Mouse (Mus musculus) regulatory T cell (primary cell): ENCODE data around the gene Rab11fip4.

Source experiments
- in situ Hi-C: fragments of 300-600 bp; cut with MboI, MseI; formaldehyde crosslinking; loops from one replicate; pipeline ENCODE4 v1.15.1; 2025; ENCODE audit warnings: high pct_unique_total_duplicates

Rab11fip4 gene

DNA sequence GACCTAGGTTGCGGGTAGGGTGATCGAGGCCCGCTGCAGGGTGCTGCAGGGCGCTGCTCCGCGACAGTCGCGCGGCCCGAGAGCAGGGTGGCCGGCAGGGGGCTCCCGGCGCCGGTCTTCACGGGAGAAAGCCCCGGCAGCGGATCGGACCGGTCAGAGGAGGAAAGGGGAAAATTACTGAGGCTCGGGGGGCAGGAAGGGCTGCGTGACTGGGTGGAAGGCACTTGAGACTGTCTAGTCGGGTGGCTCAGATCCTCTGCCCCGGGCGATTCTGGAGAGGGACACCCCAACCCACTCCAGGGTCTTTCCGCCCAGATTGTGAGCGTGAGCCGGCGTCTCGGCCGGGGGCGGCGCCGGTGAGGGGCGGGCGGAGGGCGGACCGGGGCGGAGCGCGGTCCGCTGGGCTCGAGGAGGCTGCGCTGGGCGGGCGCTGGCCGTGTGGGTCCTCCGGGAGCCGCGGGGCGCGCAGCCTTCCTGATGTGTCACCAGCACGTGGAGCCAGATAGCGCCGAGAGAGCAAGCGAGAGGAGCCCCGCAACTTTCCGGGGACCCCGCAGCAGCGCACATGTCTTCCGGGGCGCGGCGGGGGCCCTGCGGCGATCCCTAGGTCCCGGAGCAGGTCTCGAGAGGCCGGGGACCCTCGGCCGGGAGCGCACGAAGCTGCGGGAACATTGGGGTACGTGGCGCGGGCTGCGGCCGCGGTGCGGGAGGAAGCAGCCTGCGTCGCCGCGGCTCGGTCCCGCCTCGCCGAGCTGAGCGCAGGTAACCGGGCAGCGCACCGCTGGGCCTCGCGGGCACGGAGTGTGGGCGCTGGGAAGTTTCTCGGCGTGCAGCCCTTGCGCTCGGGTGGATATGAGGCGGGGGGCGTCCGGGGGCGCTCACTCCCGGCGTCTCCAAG, 120.1 kb downstream of the Rab11fip4 start:
- in situ Hi-C loops, result no loop called here

DNA sequence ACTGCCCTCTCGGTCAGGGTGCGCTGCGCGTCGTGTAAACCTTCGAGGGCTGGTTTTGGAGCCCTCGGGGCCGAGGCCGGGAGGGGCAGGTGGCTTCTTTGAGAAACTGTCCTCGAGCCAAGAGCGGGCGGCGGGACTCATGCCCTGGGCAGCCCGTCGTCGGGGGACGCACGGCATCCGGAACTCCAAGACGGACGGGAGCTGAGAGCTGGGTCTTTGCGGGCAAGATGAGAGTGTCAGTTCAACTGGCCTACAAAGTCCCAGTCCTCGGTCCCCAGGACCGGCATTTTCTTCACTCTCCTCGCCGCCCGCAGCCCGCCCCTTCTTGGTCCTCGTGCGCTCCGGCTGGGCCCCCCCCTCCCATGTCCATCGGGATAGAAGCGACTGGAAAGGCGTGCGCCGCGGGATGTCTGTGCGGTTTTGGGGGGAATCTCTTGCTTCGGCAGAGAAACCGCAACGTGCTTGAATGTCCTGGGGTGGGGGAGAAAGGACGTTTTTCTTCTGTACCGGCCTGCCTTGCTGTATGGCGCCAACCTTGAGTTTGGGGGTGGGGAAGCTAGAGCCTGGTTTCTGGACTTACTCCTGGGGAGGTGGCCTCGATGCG, 120.9 kb downstream of the Rab11fip4 start:
- in situ Hi-C loops, result no loop called here

DNA sequence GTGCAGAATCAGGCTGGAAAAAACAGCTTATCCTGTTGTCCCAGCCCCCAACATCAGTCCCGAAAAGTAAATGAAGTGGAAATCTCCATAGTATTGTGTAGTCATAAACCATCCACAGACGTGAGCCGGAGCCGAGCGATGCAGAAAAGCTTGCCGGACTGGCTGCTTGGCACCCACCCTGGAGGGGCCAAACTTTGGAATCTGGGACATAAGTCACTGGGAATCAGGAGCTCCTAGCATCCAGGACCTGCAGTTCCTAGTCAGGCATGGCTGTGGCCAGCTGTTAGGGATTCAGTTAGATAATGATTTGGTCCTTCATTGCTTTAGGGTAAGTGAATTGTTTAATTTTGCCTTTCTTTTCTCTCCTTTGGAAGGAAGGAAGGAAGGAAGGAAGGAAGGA, 122.2 kb downstream of the Rab11fip4 start:
- in situ Hi-C loops, result no loop called here

DNA sequence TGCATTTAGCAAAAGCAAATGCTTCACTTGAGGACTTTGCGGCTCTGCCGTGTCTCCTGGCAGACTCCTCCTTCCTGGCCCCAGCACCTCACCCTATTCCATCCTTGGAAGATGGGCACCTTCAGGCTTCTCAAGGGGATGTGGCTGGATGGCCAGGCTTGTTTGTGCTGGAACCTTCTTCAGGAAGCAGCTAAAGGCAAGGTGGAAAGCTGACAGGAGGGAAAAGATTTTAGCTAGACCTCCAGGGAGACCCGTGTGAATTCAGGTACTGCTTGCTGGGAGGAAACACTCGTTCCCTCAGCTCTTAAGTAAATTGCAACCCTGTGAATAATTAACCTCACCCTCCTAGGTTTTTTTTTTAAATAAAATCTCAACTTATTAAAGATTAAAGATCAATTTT, 122.7 kb downstream of the Rab11fip4 start:
- in situ Hi-C loops, result no loop called here

DNA sequence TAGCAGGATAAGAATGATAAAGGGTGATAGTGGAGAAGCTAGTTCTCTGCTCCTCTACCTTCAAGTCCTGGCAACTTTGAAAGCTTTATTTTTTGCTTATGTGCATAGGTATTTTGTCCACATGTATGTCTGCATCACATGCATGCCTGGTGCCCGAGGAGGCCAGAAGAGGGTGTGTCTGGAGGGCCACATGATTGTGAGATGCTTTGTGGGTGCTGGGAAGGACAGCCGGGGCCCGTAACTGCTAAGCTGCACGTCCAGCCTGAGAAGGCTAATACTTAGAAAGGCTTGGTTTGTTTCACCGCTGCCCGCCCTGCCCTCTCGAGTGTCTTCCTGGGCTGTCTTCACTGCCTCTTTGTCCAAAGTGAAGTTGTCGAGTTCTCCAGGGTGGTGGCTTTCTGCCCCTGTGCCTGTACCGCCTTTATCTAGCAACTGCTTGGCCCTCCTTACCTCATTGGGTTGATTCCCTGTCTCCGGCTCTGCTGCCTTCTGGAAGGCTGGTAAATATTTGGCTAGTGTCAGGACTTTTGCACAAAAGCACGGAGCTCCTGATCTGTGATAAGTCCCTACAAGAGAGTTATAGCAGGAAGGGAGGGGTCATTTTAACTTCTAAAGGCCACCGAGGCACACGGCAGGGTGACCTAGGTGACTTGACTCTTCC, 123.2 kb downstream of the Rab11fip4 start:
- in situ Hi-C loops, result no loop called here

DNA sequence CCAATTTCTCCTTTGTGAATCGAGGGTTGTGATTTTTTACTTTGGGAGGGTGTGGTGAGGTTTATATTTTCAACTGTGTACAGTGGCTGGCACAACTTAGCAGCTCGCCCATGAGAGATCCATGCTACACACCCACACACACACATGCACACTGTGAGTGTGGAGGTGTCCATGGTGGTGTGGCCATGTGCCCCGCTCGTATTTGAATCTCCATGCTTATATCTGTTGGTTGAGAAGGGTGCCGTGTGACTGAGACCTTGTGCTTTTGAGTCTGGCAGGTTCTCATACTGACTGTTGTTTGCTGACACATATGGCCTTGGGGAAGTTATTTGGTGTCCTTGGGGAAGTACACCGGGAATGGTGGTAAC, 123.7 kb downstream of the Rab11fip4 start:
- in situ Hi-C loops, result no loop called here

DNA sequence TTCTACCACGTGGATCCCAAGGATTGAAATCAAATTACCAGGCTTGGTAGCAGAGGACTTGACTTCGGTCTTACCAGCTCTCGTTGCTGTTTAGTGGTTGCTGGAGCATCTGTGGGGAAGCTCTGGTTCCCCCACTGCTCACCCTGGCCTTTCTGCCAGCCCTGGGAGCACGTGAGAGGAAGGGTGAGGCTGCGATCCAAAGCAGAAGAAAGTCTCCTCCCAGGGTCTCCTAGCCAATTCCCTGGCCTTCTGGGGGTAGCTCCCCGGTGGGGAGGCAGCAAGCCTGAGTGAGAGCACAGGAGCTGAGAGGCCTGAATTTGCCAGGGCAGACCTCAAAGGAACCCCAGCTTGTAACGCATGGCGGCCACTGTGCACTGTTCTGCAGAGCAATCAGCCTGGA, 124.3 kb downstream of the Rab11fip4 start:
- in situ Hi-C loops, result no loop called here

DNA sequence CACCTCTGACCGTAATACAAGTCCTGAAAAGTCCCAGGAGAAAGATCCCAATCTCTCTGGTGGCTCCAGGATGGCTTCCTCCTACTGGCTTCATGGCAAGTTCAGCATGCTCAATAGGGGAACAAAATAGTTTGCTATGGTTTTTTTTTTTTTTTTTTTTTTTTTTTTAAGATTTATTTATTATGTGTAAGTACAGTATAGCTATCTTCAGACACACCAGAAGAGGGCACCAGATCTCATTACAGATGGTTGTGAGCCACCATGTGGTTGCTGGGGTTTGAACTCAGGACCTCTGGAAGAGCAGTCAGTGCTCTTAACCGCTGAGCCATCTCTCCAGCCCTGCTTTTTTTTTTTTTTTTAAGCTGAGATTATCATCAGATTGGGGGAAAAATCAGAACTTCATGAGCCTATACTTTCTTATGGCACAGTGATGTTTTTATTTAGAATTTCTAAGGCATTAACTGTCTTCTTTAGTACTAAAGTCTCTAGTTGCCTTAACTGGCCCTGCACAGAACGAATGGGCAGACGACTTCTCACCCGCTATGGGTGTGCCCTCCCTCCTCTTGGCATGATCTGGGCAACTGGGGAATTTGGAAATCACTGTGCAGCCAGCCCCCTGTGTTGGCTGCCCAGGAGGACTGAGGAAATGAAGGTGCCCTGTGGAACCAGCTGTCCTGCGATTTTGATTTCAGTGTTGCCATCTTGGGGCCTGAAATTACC, 124.9 kb downstream of the Rab11fip4 start:
- in situ Hi-C loops, result no loop called here

DNA sequence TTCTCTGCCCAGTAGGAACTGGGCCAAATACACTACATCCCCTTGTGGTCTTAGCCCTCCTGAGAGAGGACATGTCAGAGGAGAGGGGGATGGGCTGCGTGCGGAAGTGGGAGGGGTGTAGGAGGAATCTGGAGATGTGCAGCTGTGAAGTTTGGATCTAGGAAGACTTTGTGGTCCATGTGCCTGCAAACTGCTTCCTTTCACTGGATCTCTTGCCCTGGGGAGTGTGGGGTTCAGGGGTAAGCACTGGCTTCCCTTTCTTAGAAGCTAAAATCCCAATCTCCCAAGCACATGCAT, 125.4 kb downstream of the Rab11fip4 start:
- in situ Hi-C loops, result no loop called here

DNA sequence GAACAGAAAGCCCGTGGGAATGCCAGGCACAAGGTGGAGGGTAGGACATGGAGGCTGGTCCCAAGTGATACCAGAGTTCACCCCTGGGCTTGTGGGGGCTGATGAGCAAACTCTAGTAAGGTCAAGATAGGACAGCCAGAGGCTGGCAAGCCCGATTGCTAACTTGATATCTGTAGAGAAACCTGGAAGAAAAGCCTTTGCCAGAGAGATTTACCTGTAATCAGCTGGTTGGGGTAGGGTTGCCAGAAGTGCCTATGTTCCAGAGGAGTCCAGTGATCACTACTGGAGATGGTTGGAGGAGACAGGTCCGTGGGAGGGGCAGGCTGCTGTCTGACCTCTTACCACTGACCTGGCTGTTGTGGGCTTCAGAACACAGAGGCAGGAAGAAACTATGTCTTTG, 126.3 kb downstream of the Rab11fip4 start:
- in situ Hi-C loops, result no loop called here

DNA sequence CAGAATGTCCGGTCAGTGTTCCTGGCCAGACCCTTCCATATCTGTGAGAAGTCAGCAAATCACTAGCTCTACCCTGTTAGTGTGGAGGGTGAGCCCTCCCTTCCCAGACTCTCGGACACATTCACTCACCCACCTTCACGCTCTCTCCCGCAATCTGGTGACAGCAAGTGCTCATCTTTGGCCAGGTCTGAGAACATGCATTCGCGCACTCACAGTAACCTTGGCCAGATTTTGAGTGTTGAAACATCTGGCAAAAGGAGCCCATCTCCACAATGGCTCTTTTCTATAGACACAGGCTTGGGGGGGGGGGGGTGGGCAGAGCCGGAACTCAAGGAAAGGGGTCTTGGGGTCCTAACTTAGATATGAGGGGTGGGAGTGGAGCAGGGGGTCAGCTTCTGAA, 126.8 kb downstream of the Rab11fip4 start:
- in situ Hi-C loops, result no loop called here

DNA sequence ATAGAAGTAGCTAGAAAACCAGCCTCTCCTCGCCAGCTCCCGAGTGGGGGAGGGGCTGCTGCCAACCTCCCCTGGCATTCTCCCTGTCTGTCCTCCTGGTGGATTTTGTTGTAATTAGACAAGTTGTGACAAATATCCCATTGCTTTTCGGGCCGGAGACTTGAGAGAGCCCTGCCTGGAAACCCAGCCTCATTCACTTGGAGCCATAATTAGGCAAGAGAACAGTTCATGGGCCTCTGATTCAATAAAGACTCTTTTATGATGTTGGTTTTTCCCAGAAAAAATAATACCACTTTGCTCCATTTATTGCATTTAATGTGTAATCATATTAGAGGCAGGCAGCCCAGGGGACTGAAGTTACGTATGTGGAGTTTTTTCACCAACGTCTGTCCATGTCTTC, 127.2 kb downstream of the Rab11fip4 start:
- in situ Hi-C loops, result no loop called here

DNA sequence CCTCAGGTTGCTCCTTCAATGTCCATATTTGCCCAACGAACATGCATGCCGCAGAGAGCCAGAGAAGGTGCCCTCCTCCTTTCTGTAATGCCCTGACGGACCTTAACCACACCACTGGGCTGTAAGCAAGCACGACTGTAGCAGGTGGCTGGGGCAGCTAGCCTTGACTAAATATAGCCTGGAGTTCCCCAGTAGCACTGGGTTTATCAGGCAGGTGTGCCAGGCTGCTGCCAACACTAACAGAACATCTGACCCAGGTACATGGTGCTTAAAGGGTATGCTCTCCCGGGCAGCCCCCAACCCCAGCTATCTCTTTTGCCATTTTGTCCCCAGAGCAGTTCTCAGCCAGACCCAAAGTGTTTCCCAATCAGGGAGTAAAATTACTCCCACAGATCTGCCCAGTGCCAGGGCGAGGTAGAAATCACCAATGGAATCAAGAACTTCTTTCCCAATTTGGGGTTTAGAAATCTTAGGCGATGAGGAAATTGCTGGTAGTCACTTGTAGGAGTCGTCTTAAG, 127.9 kb downstream of the Rab11fip4 start:
- in situ Hi-C loops, result no loop called here

DNA sequence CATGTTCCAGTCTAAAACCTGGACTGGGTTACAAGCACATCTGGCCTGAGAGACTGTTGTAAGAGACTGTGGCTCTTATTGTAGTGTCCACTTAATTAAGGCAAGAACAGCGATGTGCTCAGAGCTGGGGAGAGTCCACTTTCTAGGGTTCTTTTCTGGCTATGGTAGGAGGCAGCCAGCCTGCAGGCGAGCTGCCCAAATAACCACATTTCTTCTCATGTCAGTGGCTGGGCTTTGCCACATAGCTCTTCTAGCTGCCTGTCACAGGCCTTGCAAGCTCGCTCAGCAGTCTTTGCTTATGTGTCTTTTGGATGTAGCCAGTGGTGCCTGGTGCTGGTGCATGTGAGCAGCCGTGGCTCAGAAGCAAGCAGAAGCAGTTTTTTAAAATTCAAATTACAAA, 129.7 kb downstream of the Rab11fip4 start:
- in situ Hi-C loops, result no loop called here

DNA sequence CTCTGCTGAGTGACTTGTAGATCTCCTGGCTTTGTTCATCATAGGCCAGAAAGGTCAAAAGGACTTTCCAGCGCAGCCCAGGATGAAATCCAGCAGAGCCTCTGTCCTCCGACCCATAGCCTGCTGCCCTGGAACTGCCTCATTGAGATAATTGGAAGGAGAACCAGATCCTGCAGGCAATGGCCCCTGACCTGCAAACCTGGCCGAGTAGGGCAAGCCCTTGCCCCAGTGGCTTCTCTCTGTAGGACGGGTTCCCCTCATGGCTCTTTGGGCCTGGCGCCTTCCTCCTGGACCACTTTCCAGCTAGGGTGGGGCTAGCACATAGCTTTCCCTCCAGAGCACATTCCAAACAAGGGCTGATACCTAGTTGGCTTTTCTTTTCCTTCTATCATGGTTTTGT, 131.8 kb downstream of the Rab11fip4 start:
- in situ Hi-C loops, result no loop called here

DNA sequence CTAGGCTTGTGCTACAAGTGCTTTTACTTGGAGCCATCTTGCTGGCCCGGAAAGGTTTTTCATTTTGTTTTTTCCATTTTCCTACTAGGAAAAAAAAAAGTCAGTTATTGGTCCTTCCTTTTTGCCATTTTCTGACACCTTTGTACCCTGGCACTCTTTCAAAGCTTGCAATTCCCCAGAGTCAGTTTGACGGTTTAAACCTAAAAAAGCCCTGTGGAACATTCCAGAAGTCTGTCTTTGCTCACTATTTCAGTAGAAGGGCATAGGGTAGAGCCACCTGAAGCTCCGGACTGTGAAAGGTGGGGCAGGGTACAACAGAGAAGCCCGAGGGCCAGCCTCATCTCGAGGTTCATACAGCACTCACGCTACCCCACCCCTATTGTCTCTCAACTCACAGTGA, 134.0 kb downstream of the Rab11fip4 start:
- in situ Hi-C loops, result no loop called here

DNA sequence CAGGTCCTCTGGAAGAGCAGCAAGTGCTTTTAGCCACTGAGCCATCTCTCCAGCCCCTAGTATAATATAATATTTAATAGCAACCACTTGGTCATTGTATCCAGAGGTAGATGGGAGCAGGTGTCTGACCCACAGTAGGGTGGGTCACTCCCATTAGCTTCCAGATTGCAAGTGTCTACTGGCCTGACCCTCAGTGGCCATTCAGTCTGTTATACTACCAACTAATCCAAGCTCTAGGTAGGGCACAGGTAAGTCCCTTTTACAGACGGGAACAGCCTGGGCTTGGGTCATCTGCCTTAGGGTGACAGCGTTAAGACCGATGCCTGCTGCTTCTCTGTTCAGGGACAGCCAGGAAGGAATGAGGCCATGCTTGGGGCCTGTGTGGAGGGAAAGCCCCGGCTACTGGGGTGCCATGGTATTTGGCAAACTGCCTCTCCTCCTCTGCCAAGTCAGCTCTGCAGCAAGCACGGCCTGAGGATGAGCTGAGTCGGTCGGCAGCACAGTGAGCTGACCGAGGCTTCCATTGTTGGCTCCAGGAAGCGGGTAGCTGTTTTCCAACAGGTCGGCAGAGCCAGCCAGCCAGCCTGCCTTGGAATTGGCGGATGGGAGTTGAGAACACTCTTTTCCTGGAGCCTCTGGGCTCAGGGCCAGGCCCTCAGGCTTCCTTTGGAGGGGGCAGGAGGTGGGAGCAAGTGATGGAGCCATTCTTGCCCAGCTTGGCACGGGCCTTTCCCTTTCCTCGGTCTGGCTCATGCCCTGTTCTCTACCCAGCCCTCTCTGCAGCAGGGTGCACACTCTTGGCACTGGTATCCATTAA, 138.4 kb downstream of the Rab11fip4 start:
- in situ Hi-C loops, result no loop called here

DNA sequence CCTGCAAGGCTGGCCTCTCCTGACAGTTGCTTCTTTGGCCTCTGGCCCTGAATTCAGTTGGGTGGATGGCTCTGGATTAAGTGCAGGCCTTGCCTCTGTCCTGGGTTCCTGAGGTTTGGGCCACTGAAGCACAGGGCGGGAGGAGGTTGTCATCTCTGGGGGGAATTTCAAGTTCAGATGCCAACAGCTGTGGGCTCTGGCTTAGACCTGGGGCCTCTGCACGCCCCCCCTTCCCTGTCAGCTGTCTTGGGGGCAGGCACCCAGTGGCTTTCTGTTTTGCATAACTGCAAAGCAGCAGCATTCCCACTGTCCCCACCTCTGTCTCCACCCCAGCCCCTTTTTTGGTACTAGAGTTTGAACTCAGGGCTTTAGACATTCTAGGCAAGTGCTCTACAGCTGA, 139.4 kb downstream of the Rab11fip4 start:
- in situ Hi-C loops, result no loop called here

DNA sequence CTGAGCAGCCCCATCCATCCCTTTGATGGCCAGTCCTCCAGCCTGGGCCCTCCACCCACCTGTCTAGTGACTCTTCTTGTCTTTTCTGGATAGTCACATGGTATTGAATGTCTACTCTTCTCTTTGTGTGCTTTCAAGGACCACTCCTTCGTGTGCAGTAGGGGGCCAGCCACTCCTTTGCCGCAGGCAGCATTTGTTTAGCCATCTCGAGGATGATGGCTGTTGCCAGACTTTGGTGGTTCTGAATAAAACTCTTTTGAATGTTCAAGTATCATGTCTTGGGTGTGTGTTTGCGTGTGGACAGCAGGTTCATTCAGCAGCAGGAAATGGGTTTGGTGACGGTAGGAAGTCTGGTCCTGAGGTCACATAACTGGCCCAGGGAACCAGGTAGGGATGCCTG, 140.5 kb downstream of the Rab11fip4 start:
- in situ Hi-C loops, result no loop called here

DNA sequence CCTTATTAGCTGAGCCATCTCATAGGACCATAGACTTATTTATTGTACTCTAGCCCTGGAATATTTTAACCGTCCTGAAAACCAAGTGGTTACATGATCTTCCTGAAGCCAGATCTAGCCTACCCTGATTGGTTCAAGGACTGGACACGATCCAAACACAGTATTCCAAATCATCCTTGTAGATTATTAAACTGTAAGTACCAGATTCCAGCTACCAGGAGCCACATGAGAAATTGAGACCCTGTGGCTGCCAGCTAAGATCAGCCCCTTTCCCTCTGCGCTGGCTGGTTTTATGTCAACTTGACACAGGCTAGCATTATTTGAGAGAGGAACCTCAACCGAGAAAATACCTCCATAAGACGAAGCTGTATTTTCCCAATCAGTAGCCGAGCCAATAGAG, 142.0 kb downstream of the Rab11fip4 start:
- in situ Hi-C loops, result no loop called here
